ENCODE assay signal across 9 mouse cellular contexts in genomic region chr17:27685550-27685913, GRCm38 (mm10). TPM values are rescaled to one million over a fixed set of nuclear protein-coding genes. Genes with fewer than 3 reads are reported as not detected.
DNase-seq lines count a peak whose midpoint lies in the region; ATAC-seq and TF ChIP-seq lines count a peak whose summit lies in the region.
"Had no signal": no experiment of that assay in that cellular context is flagged by ENCODE, and none has a peak within 500 bp of the region (broad histone marks: within the 10 kb centered on the region; RNA-seq: fewer than 3 reads in every experiment).

No protein-coding gene starts in this region.

- H3K4me3 ChIP-seq in left cerebral cortex, adult 2 months = peak overlapping the region; percentile 70
- H3K4me3 ChIP-seq in forebrain, embryonic 13.5 days = peak overlapping the region; percentile 55
- H3K4me3 ChIP-seq in limb, embryonic 12.5 days (replicated peaks) = peak overlapping the region; percentile 47
- peak overlapping the region; percentile 61 for H3K4me3 ChIP-seq in olfactory bulb, adult 2 months (ENCODE audit: insufficient read depth, low read depth, low read length)

- no peak for TF ChIP-seq POLR2A in olfactory bulb, adult 2 months (IDR thresholded peaks at IDR 0.05; ENCODE audit: insufficient read depth, low read depth, low read length)

- H3K27me3 ChIP-seq in forebrain, embryonic 13.5 days = peaks cover 36% of the 10 kb centered on the region
- peaks cover 52% of the 10 kb centered on the region for H3K27me3 ChIP-seq in limb, embryonic 12.5 days

- no peaks in the 10 kb centered on the region for H3K9me3 ChIP-seq in forebrain, embryonic 13.5 days (replicated peaks)
- H3K9me3 ChIP-seq in limb, embryonic 12.5 days = no peaks in the 10 kb centered on the region

- peak overlapping the region; percentile 96 for H3K4me2 ChIP-seq in forebrain, embryonic 13.5 days
- peak overlapping the region; percentile 96 for H3K4me2 ChIP-seq in limb, embryonic 12.5 days

- intact Hi-C loops in left cerebral cortex, adult 2 months (cut with DNase I) = loop anchor here (1.0 to 5.0 kb wide), 3 partner anchors 8 to 48 kb away; partner anchors contain the start of genes RPS10-NUDT3 and Rps10
- intact Hi-C loops in left cerebral cortex, postnatal 36 days (cut with DNase I) = loop anchor here (2.0 to 5.0 kb wide), 2 partner anchors 29 to 48 kb away; partner anchors contain the start of genes RPS10-NUDT3 and Rps10

- WGBS in forebrain, embryonic 13.5 days = 2% methylated on average over 11 of the region's 11 CpGs
- WGBS in limb, embryonic 12.5 days = 3% methylated on average over 11 of the region's 11 CpGs
- 3% methylated on average over 11 of the region's 11 CpGs for WGBS in olfactory bulb, adult 2 months

- ATAC-seq in forebrain, embryonic 13.5 days = peak; percentile 13; the same call in 1 of the 2 replicates
- ATAC-seq in limb, embryonic 12.5 days (ENCODE audit: insufficient number of reproducible peaks, insufficient read depth, low FRiP score, low TSS enrichment, low read depth) = 0 out of 2 replicates have a peak, but pooled peaks have one; percentile 29
- no peak for ATAC-seq in activated CD4-positive, CD25-positive, alpha-beta regulatory T cell, adult 4 months

- peak overlapping the region; percentile 95 for H3K27ac ChIP-seq in left cerebral cortex, adult 2 months
- peak overlapping the region; percentile 25; the same call in 1 of the 2 replicates for H3K27ac ChIP-seq in forebrain, embryonic 13.5 days
- H3K27ac ChIP-seq in limb, embryonic 12.5 days = no peak overlapping the region
- peak overlapping the region; percentile 92 for H3K27ac ChIP-seq in olfactory bulb, adult 2 months (ENCODE audit: insufficient read depth, low read depth, low read length)

- H3K36me3 ChIP-seq in forebrain, embryonic 13.5 days (ENCODE audit: poor library complexity, severe bottlenecking) = no peaks in the 10 kb centered on the region
- H3K36me3 ChIP-seq in limb, embryonic 12.5 days = no peaks in the 10 kb centered on the region

- peak overlapping the region; percentile 78 for H3K9ac ChIP-seq in forebrain, embryonic 13.5 days
- peak overlapping the region; percentile 55 for H3K9ac ChIP-seq in limb, embryonic 12.5 days (replicated peaks)

- TF ChIP-seq CTCF in left cerebral cortex, adult 2 months (IDR thresholded peaks at IDR 0.05) = no peak
- TF ChIP-seq CTCF in olfactory bulb, adult 2 months (IDR thresholded peaks at IDR 0.05; ENCODE audit: insufficient read depth, low read depth, low read length) = no peak

- H3K4me1 ChIP-seq in forebrain, embryonic 13.5 days = peaks cover 25% of the 10 kb centered on the region
- H3K4me1 ChIP-seq in limb, embryonic 12.5 days (replicated peaks) = peaks cover 14% of the 10 kb centered on the region
- peaks cover 68% of the 10 kb centered on the region for H3K4me1 ChIP-seq in olfactory bulb, adult 2 months (ENCODE audit: control insufficient read depth, insufficient read depth, low read length)

- DNase-seq in left cerebral cortex, adult 2 months (ENCODE audit: extremely low spot score in 1 of 2, low spot score in 2 of 2) = no peak
- DNase-seq in left cerebral cortex, postnatal 36 days (ENCODE audit: low spot score in 2 of 2) = no peak
- no peak for DNase-seq in yolk sac, embryonic 10.5 days (ENCODE audit: low spot score)
- DNase-seq in adrenal gland, adult 8-10 months = no peak

RNA-seq across cellular contexts. Expression of gene Pacsin1, which starts 30.2 kb away (rescaled TPM):
- 100 to 1,000 TPM; 436 to 459 TPM for total RNA-seq in left cerebral cortex, adult 2 months (2021)
- total RNA-seq in left cerebral cortex, postnatal 36 days (2021) = 100 to 1,000 TPM; 422 to 452 TPM
- polyA plus RNA-seq in forebrain, embryonic 13.5 days (2015; fragmentation: Nextera tagmentation; extraction: Ambion mirVana) = 14.8 and 18.2 TPM in 2 replicates
- polyA plus RNA-seq in limb, embryonic 12.5 days (2016; fragmentation: Nextera tagmentation; extraction: Ambion mirVana) = 4.3 and 5.0 TPM in 2 replicates
- 329 TPM in 1 of 2 replicates, not detected in the other for polyA plus RNA-seq in olfactory bulb, adult 2 months (2012; ENCODE audit: insufficient read depth, insufficient read length, low replicate concordance, missing spikeins)
- 10 to 100 TPM; 26.9 to 41.1 TPM for polyA plus RNA-seq in activated CD4-positive, CD25-positive, alpha-beta regulatory T cell, adult 4 months (2017; shearing (Covaris generic))
- 10 to 100 TPM in 1 of 4 experiments, 1 to 10 TPM in 3; 3.9 to 11.2 (median 7.9) TPM for total RNA-seq in adrenal gland, adult 8-10 months (2022)

RNA-seq across cellular contexts. Expression of gene Spdef, which starts 43.2 kb away (rescaled TPM):
- under 1 TPM in 1 of 2 experiments, not detected in 1; 0.48 TPM for total RNA-seq in left cerebral cortex, adult 2 months (2021)
- total RNA-seq in left cerebral cortex, postnatal 36 days (2021) = under 1 TPM; 0.48 to 0.49 TPM
- 0.38 and 0.75 TPM in 2 replicates for polyA plus RNA-seq in forebrain, embryonic 13.5 days (2015; fragmentation: Nextera tagmentation; extraction: Ambion mirVana)
- polyA plus RNA-seq in limb, embryonic 12.5 days (2016; fragmentation: Nextera tagmentation; extraction: Ambion mirVana) = 0.21 and 0.36 TPM in 2 replicates
- not detected in 2 replicates for polyA plus RNA-seq in olfactory bulb, adult 2 months (2012; ENCODE audit: insufficient read depth, insufficient read length, low replicate concordance, missing spikeins)
- under 1 TPM in 1 of 2 experiments, not detected in 1; 0.50 TPM for polyA plus RNA-seq in activated CD4-positive, CD25-positive, alpha-beta regulatory T cell, adult 4 months (2017; shearing (Covaris generic))
- under 1 TPM in 1 of 4 experiments, not detected in 3; 0.37 TPM for total RNA-seq in adrenal gland, adult 8-10 months (2022)

RNA-seq across cellular contexts. Expression of gene Rps10, which starts 49.1 kb away (rescaled TPM):
- total RNA-seq in left cerebral cortex, adult 2 months (2021) = 100 to 1,000 TPM; 444 to 464 TPM
- total RNA-seq in left cerebral cortex, postnatal 36 days (2021) = 100 to 1,000 TPM; 430 to 478 TPM
- 659 and 777 TPM in 2 replicates for polyA plus RNA-seq in forebrain, embryonic 13.5 days (2015; fragmentation: Nextera tagmentation; extraction: Ambion mirVana)
- 963 and 987 TPM in 2 replicates for polyA plus RNA-seq in limb, embryonic 12.5 days (2016; fragmentation: Nextera tagmentation; extraction: Ambion mirVana)
- polyA plus RNA-seq in olfactory bulb, adult 2 months (2012; ENCODE audit: insufficient read depth, insufficient read length, low replicate concordance, missing spikeins) = 934 TPM in 1 of 2 replicates, not detected in the other
- 1,000 to 10,000 TPM; 1,853 to 2,245 TPM for polyA plus RNA-seq in activated CD4-positive, CD25-positive, alpha-beta regulatory T cell, adult 4 months (2017; shearing (Covaris generic))
- total RNA-seq in adrenal gland, adult 8-10 months (2022) = 100 to 1,000 TPM; 828 to 975 (median 886) TPM

RNA-seq across cellular contexts. Expression of gene RPS10-NUDT3, which starts 50.5 kb away (rescaled TPM):
- 1 to 10 TPM in 1 of 2 experiments, not detected in 1; 2.0 TPM for total RNA-seq in left cerebral cortex, adult 2 months (2021)
- not detected for total RNA-seq in left cerebral cortex, postnatal 36 days (2021)
- polyA plus RNA-seq in forebrain, embryonic 13.5 days (2015; fragmentation: Nextera tagmentation; extraction: Ambion mirVana) = not detected in 2 replicates
- polyA plus RNA-seq in limb, embryonic 12.5 days (2016; fragmentation: Nextera tagmentation; extraction: Ambion mirVana) = not detected in 2 replicates
- not detected in 2 replicates for polyA plus RNA-seq in olfactory bulb, adult 2 months (2012; ENCODE audit: insufficient read depth, insufficient read length, low replicate concordance, missing spikeins)
- not detected for polyA plus RNA-seq in activated CD4-positive, CD25-positive, alpha-beta regulatory T cell, adult 4 months (2017; shearing (Covaris generic))
- total RNA-seq in adrenal gland, adult 8-10 months (2022) = not detected
- total RNA-seq: layer of hippocampus, postnatal 14 days had no signal
